Mouse (Mus musculus) gonadal fat pad, adult 2 months (tissue): ENCODE data around the gene Gm37419. TPM values are rescaled to one million over a fixed set of nuclear protein-coding genes. Genes with fewer than 3 reads are reported as not detected.

Source experiments
- DNase-seq: peaks from one replicate; pipeline ENCODE4 v3.0.0-alpha.2; 2012; ENCODE audit warnings: low read depth
- polyA plus RNA-seq: library from polyadenylated mRNA; depleted of rRNA; stranded (reverse); fragments of >200 nt; gene quantifications from 2 replicates; pipeline ENCODE4 v1.2.3, GENCODE M21; 2012; rRNA removed

Gene Gm37419
- polyA plus RNA-seq, result not detected in 2 replicates

DNA sequence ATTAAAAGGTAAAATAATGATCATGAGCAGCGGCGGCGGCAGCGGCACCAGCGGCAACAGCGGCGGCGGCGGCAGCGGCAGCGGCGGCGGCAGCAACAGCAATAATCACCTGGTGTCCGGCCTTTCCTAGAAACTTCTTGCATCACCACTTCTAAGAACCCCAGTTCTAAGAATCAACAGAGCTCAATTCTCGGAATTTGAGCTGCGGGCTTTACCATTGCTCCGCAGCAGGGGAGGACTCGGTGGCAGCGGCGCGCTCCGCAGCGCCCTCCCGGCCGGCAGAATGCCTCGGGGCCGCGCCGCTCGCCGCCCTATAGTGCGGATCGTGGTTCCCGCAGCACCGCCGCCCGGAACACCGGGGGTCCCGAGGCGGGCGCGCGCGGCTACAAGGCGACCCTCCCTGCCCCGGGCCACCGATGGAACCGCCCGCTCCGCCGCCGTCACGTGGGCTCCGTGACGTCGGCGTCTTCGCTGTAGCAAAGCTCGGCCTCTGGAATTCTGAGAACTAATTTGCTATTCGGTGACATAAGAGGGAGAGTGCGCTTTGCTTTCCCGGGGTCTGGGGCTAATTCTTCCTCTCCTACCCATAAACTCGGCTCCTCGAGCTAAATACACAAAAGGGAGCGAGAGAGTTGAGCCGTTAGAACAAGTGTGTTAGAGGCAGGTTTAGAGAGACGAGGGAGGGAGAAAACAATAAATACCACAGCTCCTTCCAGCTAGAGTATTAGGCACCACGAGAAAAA lies at the start of gene Gm37419, which contains the start of gene Bcl6:
Gm37419 (plus strand) TSS at position 17 of the 743 bp plus-strand sequence.
Bcl6 (minus strand) TSS at position 387 of the 743 bp plus-strand sequence.
- no peak for DNase-seq

- DNase-seq, result no peak
These were observed 43.5 kb upstream of the Gm37419 start for GRCm38 (mm10) chr16:23944801-23945200.

DNA sequence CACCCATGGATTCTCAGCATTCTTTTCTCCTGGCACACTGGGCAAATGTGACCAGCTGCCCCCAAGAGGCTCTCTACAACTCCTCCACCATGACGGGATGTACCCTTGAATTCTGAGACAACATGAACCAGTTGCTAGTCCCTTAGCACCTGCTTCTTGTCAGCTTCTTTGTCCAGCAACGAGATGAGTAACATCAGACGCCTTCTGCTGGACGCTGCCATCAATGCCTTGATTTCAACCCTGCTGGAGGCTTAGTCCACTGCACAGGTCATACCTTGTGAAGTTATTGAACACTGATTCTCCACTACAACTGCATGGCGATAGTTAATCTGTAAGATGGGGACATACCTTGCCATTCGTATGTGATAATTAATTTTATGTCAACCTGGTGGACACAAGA lies 40.6 kb upstream of the Gm37419 start:
- no peak for DNase-seq

DNA sequence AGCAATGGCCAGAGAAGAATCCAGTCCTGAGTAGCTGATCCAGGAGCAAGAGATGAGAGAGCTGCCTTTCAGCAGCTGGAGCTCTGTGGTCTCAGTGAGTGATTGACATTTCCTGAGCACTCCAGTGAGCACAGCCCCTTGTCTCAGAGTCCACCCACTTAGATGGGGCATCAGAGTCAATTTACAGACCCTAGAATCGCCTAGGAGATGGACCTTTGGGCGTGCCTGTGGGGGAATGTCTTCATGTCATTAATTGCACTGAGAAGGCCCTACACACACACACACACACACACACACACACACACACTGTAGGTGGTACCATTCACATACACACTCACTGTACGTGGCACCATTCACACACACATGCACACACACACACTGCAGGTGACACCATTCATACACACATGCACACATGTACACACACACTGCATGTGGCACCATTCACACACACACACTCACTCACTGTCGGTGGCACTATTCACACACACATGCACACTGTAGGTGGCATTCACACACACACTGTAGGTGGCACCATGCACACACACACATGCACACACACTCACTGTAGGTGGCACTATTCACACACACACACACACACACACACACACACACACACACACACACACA lies 36.1 kb upstream of the Gm37419 start:
- no peak for DNase-seq

- no peak for DNase-seq
These were observed 34.9 kb upstream of the Gm37419 start for GRCm38 (mm10) chr16:23953189-23953958.

DNA sequence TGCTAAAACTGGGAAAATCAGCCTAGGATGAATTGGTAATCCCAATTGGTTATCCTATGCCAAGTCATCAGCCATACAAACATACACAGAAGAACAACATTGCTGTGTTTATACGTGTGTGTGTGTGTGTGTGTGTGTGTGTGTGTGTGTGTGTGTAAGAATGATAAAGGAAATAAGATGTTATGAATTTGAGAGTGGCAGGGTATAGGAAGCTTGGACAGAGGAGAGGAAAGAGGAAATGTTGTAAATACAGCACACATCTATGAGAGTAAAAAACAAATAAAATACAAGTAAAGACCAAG lies 34.4 kb upstream of the Gm37419 start:
- no peak for DNase-seq

DNA sequence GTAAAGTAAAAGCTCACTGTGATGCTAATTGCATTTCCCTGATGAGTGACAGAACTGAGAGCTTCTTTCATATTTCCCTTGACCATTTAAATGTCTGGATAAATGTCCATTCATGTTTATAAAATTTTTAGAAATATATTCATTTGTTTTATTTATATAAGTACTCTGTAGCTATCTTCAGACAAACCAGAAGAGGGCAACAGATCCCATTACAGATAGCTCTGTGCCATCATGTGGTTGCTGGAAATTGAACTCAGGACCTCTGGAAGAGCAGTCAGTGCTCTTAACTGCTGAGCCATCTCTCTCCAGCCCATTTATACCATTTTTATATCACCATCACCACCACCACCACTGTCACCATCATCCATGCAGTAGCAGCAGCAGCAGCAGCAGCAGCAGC lies 29.3 kb upstream of the Gm37419 start:
- no peak for DNase-seq

GRCm38 (mm10) chr16:23962401-23962800 lies 25.9 kb upstream of the Gm37419 start:
- no peak for DNase-seq

GRCm38 (mm10) chr16:23963896-23964668 lies 24.2 kb upstream of the Gm37419 start:
- no peak for DNase-seq

- no peak for DNase-seq
These were observed 23.4 kb upstream of the Gm37419 start for GRCm38 (mm10) chr16:23964706-23965367.

GRCm38 (mm10) chr16:23966066-23966465 lies 22.2 kb upstream of the Gm37419 start:
- DNase-seq, result no peak

DNA sequence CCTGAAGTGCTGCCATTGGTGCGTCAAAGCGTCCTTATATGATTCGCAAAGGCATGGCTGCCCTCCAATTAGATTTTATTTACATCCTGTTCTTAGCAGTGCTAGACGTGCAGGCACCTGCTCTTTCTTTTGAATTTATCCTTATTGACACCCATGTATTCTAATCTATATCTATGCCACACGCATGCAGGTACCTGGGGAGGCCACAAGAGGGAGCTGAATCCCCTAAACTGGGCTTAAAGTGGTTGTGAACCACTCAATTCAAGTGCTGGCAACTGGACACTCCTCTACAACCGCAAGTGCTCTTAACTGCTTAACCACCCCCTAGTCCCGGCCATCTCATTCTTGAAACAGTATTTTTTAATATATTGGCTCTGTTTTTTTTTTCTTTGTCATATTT lies 21.0 kb upstream of the Gm37419 start:
- no peak for DNase-seq

DNA sequence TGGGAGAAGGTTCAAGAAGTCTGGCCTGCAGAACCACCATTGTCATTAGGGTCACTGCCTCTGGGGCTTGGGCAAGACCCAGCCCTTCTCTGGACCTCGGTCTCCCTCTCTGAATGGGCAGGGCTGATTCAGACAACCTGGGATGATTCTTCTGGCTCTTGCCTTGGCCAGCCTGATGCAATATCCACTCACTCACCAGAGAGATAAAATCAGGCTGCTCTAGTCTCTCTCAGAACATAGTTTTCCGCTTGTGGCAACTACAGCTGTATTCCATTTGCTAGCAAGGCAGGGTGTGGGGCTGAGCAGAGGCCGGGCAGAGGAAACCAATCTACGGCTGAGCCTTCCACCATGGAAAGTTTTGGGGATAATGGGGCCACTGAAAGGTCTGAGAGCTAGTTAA lies 19.4 kb upstream of the Gm37419 start:
- DNase-seq, result no peak

- no peak for DNase-seq
These were observed 18.4 kb upstream of the Gm37419 start for GRCm38 (mm10) chr16:23969919-23970318.

- no peak for DNase-seq
These were observed 16.0 kb upstream of the Gm37419 start for GRCm38 (mm10) chr16:23972126-23972740.

DNA sequence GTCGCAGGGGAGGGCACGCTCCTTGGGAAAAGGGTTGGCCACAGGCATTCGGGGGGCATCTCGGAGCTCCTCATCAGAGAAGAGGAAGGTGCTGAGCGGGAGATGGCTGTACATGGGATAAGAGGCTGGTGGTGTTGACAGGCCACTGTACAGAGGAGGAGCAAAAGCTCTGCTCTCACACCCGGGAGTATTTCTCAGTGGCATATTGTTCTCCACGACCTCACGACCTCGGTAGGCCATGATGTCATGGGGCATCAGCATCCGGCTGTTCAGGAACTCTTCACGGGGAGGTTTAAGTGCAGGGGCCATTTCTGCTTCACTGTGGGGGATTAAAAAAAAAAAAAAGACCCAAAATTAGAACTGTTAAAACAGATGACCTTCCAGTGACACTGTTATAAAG lies 15.4 kb upstream of the Gm37419 start:
- DNase-seq, result no peak

DNA sequence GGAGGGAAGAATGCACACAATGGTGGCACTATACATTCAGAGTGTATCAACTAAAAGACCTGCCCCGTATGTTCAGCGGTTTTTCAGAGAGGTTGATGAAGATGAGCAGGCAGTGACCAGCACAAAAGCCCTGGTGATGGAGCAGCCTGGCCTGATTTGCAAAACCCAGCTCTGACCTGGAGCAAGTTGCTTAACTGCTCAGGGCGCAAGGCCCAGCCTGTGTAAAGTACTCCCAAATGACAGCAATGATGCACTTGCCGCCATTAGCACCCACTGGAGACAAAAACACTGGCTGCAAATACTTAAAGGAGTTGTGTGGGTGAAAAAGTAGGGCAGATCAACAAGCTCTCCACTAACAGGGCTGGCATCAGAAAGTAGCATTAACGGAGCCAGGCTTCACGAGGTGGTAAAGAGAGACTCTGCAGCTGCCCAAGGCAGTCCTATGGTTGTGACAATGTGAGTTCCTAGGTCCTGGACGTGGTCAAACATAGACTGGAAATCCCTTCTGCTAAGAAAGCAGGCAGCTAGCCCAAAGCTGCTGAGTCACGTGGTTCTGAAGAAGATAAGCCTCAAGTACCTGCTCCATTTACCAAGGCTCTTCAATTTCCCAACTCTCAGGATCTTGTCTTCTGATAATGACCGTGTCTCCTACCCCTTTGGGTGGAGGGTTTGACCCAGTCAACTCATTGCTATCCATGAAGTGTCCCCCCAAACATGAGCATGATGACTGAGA lies 14.5 kb upstream of the Gm37419 start:
- DNase-seq, result no peak

DNA sequence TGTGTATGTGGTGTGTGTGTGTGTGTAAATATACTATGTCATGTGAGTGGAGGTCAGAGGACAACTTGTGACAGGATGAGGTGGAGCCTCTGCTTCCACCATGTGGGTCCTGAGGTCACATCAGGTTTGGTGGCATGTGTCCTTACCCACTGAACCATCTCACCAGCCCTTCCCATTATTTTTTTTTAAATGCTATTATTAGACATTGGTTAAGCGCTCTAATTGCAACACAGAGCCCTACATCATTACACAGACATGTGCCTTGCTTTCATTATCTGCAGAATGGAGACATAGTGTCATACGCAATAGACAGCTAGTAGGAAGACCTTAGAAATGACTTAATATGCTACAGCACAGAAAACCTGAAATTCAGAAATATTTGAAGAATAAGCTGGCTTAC lies 12.1 kb upstream of the Gm37419 start:
- DNase-seq, result no peak

DNA sequence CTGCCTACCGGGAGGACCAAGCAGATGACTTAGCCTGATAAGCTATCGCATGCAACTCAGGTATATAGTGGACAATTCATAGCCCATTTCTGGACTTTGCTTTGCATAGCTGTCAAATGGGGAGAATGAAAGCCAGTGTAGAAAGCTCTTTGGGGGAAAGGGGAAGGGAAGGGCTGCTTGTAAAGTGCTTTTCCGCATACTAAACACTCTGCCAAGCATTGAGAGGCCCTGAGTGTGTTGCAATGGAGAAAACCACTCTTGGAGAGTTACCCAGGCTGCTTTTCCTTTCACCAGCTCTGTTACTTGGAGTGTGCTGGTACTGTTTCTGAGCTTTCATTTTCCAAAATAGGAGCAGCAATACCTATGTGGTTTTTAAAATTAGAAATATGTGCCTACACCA lies 10.6 kb upstream of the Gm37419 start:
- no peak for DNase-seq

DNA sequence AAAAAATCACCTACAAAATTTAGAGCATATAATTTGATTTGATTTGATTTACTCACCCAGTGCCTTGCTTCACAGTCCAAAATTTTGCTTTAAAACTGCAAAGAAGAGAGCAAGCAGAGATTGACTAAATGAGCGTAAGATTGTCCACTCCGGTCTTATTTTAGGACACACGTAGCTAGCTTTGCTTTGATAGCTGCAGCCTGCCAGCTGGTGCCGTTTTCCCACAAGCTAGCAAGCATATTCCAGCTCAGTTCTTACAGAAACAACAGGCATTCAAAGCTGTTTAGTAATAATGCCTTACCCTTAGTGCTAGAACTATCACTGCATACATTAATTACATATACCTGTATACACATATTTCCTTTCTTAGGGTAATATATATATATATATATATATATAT lies 9.8 kb upstream of the Gm37419 start:
- DNase-seq, result no peak
